Mouse (Mus musculus) MEL (cell line): ENCODE data around the gene Cdh4. TPM values are rescaled to one million over a fixed set of nuclear protein-coding genes. Genes with fewer than 3 reads are reported as not detected.

Source experiments
- DNase-seq: peaks from one replicate; pipeline ENCODE4 v3.0.0; 2011; ENCODE audit warnings: low read depth, low spot score
- H3K27ac ChIP-seq: 2 replicates; pipeline ENCODE4 v1.5.1; 2012; ENCODE audit warnings: low read depth, mild to moderate bottlenecking, control low read depth, low read length, moderate library complexity; ENCODE audit not compliant: control insufficient read depth
- H3K27me3 ChIP-seq, 2 experiments: fragments of 150-350 bp in 1 of 2; sonication (generic) in 1 of 2; 2 replicates each; pipeline ENCODE4 v1.6.1; 2012; ENCODE audit warnings: low read length in 2 of 2, mild to moderate bottlenecking in 2 of 2, improper control_type of control experiment in 1 of 2, moderate library complexity in 1 of 2; ENCODE audit not compliant: insufficient read depth in 2 of 2, control insufficient read depth in 1 of 2
- H3K36me3 ChIP-seq, 2 experiments: 2 replicates each; pipeline ENCODE4 v1.6.1; 2012 to 2014; ENCODE audit warnings: low read length in 2 of 2, improper control_type of control experiment in 1 of 2, inconsistent platforms in 1 of 2, mild to moderate bottlenecking in 1 of 2; ENCODE audit not compliant: insufficient read depth in 2 of 2, control insufficient read depth in 1 of 2
- H3K4me1 ChIP-seq, 2 experiments: fragments of 150-350 bp in 1 of 2; sonication (generic) in 1 of 2; 2 replicates each; pipeline ENCODE4 v1.6.1; 2012; ENCODE audit warnings: low read length in 2 of 2, improper control_type of control experiment in 1 of 2, mild to moderate bottlenecking in 1 of 2; ENCODE audit not compliant: insufficient read depth in 2 of 2, control insufficient read depth in 1 of 2
- H3K4me3 ChIP-seq, 2 experiments: fragments of 150-350 bp in 1 of 2; sonication (generic) in 1 of 2; 2 replicates each; pipeline ENCODE4 v1.5.1; 2012; ENCODE audit warnings: low read depth in 2 of 2, low read length in 2 of 2, mild to moderate bottlenecking in 2 of 2, moderate library complexity in 2 of 2, control low read depth in 1 of 2, improper control_type of control experiment in 1 of 2; ENCODE audit not compliant: control insufficient read depth in 1 of 2, insufficient read depth in 1 of 2
- H3K79me2 ChIP-seq: 2 replicates; pipeline ENCODE4 v1.6.1; 2012; ENCODE audit warnings: mild to moderate bottlenecking, low read length, moderate library complexity; ENCODE audit not compliant: control insufficient read depth, poor library complexity, insufficient read depth
- H3K9ac ChIP-seq: 2 replicates; pipeline ENCODE4 v1.6.1; 2012; ENCODE audit warnings: low read depth, mild to moderate bottlenecking, control low read depth, low read length, moderate library complexity; ENCODE audit not compliant: control insufficient read depth, poor library complexity, severe bottlenecking
- H3K9me3 ChIP-seq: fragments of 150-350 bp; sonication (generic); replicated peaks from 2 replicates; pipeline ENCODE4 v1.6.1; 2012; ENCODE audit warnings: mild to moderate bottlenecking, low read length, improper control_type of control experiment, moderate library complexity; ENCODE audit not compliant: insufficient read depth
- BHLHE40 ChIP-seq: IDR thresholded peaks from 2 replicates; pipeline ENCODE4 v1.6.1; 2012; ENCODE audit warnings: low read depth, mild to moderate bottlenecking, inconsistent platforms, low read length, improper control_type of control experiment, borderline replicate concordance
- EP300 ChIP-seq, 2 experiments: IDR thresholded peaks; 2 replicates each; pipeline ENCODE4 v1.6.1; 2011; ENCODE audit warnings: improper control_type of control experiment in 2 of 2, low read length in 2 of 2, low read depth in 1 of 2, mild to moderate bottlenecking in 1 of 2
- GABPA ChIP-seq: IDR thresholded peaks from 2 replicates; pipeline ENCODE4 v1.6.1; 2012; ENCODE audit warnings: low read depth, mild to moderate bottlenecking, inconsistent platforms, low read length, improper control_type of control experiment, moderate library complexity
- HCFC1 ChIP-seq: IDR thresholded peaks from 2 replicates; pipeline ENCODE4 v1.6.1; 2012; ENCODE audit warnings: low read depth, mild to moderate bottlenecking, inconsistent platforms, low read length, improper control_type of control experiment, moderate library complexity
- MAFK ChIP-seq: IDR thresholded peaks from 2 replicates; pipeline ENCODE4 v1.6.1; 2011; ENCODE audit warnings: low read depth, mild to moderate bottlenecking, low read length, improper control_type of control experiment, borderline replicate concordance
- MEF2A ChIP-seq: IDR thresholded peaks from 2 replicates; pipeline ENCODE4 v1.6.1; 2014; ENCODE audit warnings: low read depth, mild to moderate bottlenecking, inconsistent platforms, low read length, improper control_type of control experiment; ENCODE audit not compliant: poor library complexity, insufficient replicate concordance, severe bottlenecking; ENCODE audit errors: extremely low read depth
- POLR2A ChIP-seq, 2 experiments: IDR thresholded peaks; 2 replicates each; pipeline ENCODE4 v1.6.1; 2011 to 2012; ENCODE audit warnings: low read length in 2 of 2, mild to moderate bottlenecking in 2 of 2, control low read depth in 1 of 2, improper control_type of control experiment in 1 of 2, low read depth in 1 of 2, moderate library complexity in 1 of 2; ENCODE audit not compliant: control insufficient read depth in 1 of 2, insufficient read depth in 1 of 2, poor library complexity in 1 of 2
- POLR2AphosphoS2 ChIP-seq: IDR thresholded peaks from 2 replicates; pipeline ENCODE4 v1.6.1; 2011; ENCODE audit warnings: low read length, improper control_type of control experiment
- RAD21 ChIP-seq: IDR thresholded peaks from 2 replicates; pipeline ENCODE4 v1.6.1; 2011; ENCODE audit warnings: mild to moderate bottlenecking, low read depth, low read length, improper control_type of control experiment
- RCOR1 ChIP-seq: IDR thresholded peaks from 2 replicates; pipeline ENCODE4 v1.6.1; 2012; ENCODE audit warnings: low read depth, mild to moderate bottlenecking, inconsistent platforms, low read length, improper control_type of control experiment
- SMC3 ChIP-seq: IDR thresholded peaks from 2 replicates; pipeline ENCODE4 v1.6.1; 2011; ENCODE audit warnings: low read depth, low read length, improper control_type of control experiment
- TCF12 ChIP-seq: IDR thresholded peaks from 2 replicates; pipeline ENCODE4 v1.6.1; 2014; ENCODE audit warnings: low read depth, mild to moderate bottlenecking, inconsistent platforms, low read length, improper control_type of control experiment, moderate library complexity
- UBTF ChIP-seq: IDR thresholded peaks from 2 replicates; pipeline ENCODE4 v1.6.1; 2012; ENCODE audit warnings: low read depth, mild to moderate bottlenecking, inconsistent platforms, low read length, improper control_type of control experiment, moderate library complexity, borderline replicate concordance; ENCODE audit not compliant: insufficient read depth
- USF1 ChIP-seq: IDR thresholded peaks from 2 replicates; pipeline ENCODE4 v1.6.1; 2014; ENCODE audit warnings: low read depth, mild to moderate bottlenecking, inconsistent platforms, low read length, improper control_type of control experiment, moderate library complexity
- USF2 ChIP-seq, 2 experiments: IDR thresholded peaks; 2 replicates each; pipeline ENCODE4 v1.6.1; 2011 to 2012; ENCODE audit warnings: improper control_type of control experiment in 2 of 2, low read length in 2 of 2, borderline replicate concordance in 1 of 2, inconsistent platforms in 1 of 2, low read depth in 1 of 2, mild to moderate bottlenecking in 1 of 2; ENCODE audit not compliant: insufficient read depth in 1 of 2
- ZC3H11A ChIP-seq: IDR thresholded peaks from 2 replicates; pipeline ENCODE4 v1.6.1; 2012; ENCODE audit warnings: low read depth, mild to moderate bottlenecking, inconsistent platforms, low read length, improper control_type of control experiment
- ZMIZ1 ChIP-seq: IDR thresholded peaks from 2 replicates; pipeline ENCODE4 v1.6.1; 2012; ENCODE audit warnings: low read depth, mild to moderate bottlenecking, inconsistent platforms, low read length, improper control_type of control experiment, moderate library complexity
- ZNF384 ChIP-seq: IDR thresholded peaks from 2 replicates; pipeline ENCODE4 v1.6.1; 2012; ENCODE audit warnings: low read depth, mild to moderate bottlenecking, inconsistent platforms, low read length, improper control_type of control experiment
- polyA plus RNA-seq, 2 experiments: library from polyadenylated mRNA; stranded (reverse) in 1 of 2; unstranded in 1 of 2; fragments of >175 nt in 1 of 2; fragments of >200 nt in 1 of 2; gene quantifications; 2 replicates each; pipeline versions ENCODE4 v1.2.1 to v1.2.4; 2012; ENCODE audit warnings: low replicate concordance in 2 of 2, low read depth in 1 of 2; ENCODE audit not compliant: insufficient read length in 2 of 2, insufficient read depth in 1 of 2, missing spikeins in 1 of 2
- total RNA-seq: library from RNA; depleted of rRNA; stranded (reverse); fragments of 300-350 nt; gene quantifications from 2 replicates; pipeline ENCODE4 v1.2.3, GENCODE M21; 2012

Gene Cdh4
- total and polyA plus RNA-seq, 3 experiments = not detected

GRCm38 (mm10) chr2:179595013-179595412 lies 152.8 kb downstream of the Cdh4 start:
- no peak overlapping the region for H3K9ac ChIP-seq
- H3K9me3 ChIP-seq = no peaks in the 10 kb centered on the region
- no peak overlapping the region for H3K4me3 ChIP-seq
- no peaks in the 10 kb centered on the region for H3K27me3 ChIP-seq
- no peak for TF ChIP-seq MEF2A
- no peak for TF ChIP-seq USF2 (IDR thresholded peaks at IDR 0.05; ENCODE audit: borderline replicate concordance in 1 of 2, insufficient read depth in 1 of 2, low read depth in 1 of 2, low read length in 2 of 2)
- TF ChIP-seq ZNF384 = no peak
- no peak for TF ChIP-seq HCFC1
- no peak for TF ChIP-seq ZC3H11A
- TF ChIP-seq, all 39 proteins: peak for 0
- no peak for DNase-seq
- no peaks in the 10 kb centered on the region for H3K79me2 ChIP-seq
- H3K27ac ChIP-seq = no peak overlapping the region
- H3K36me3 ChIP-seq = no peaks in the 10 kb centered on the region
- H3K4me1 ChIP-seq = no peaks in the 10 kb centered on the region

- H3K36me3 ChIP-seq = no peaks in the 10 kb centered on the region
- no peak overlapping the region for H3K4me3 ChIP-seq
- H3K27ac ChIP-seq = no peak overlapping the region
- H3K9ac ChIP-seq = no peak overlapping the region
- DNase-seq = no peak
- H3K79me2 ChIP-seq = no peaks in the 10 kb centered on the region
- H3K27me3 ChIP-seq = no peaks in the 10 kb centered on the region
- H3K4me1 ChIP-seq = no peaks in the 10 kb centered on the region
- H3K9me3 ChIP-seq = no peaks in the 10 kb centered on the region
- TF ChIP-seq ZMIZ1 (no peak), ZNF384 (no peak), POLR2A (IDR thresholded peaks at IDR 0.05; ENCODE audit: control insufficient read depth in 1 of 2, insufficient read depth in 1 of 2, low read depth in 1 of 2, low read length in 2 of 2, poor library complexity in 1 of 2) (no peak), TCF12 (no peak), SMC3 (no peak), RCOR1 (no peak), GABPA (no peak), RAD21 (no peak), USF1 (no peak), BHLHE40 (no peak), MAFK (no peak), ZC3H11A (no peak), EP300 (IDR thresholded peaks at IDR 0.05; ENCODE audit: low read depth in 1 of 2, low read length in 2 of 2) (no peak), POLR2AphosphoS2 (no peak), UBTF (no peak)
Observed at GRCm38 (mm10) chr2:179598886-179599285, 156.7 kb downstream of the Cdh4 start.
